Mouse (Mus musculus) ES-E14 (cell line): ENCODE data around the gene Trip10.

ENCODE experiments used
- ZC3H11A ChIP-seq: IDR thresholded peaks from 2 replicates; pipeline ENCODE4 v1.6.1; 2012; ENCODE audit warnings: low read depth, mild to moderate bottlenecking, inconsistent platforms, low read length, borderline replicate concordance
- ZNF384 ChIP-seq: IDR thresholded peaks from 2 replicates; pipeline ENCODE4 v1.6.1; 2012; ENCODE audit warnings: low read depth, low read length, inconsistent platforms

DNA sequence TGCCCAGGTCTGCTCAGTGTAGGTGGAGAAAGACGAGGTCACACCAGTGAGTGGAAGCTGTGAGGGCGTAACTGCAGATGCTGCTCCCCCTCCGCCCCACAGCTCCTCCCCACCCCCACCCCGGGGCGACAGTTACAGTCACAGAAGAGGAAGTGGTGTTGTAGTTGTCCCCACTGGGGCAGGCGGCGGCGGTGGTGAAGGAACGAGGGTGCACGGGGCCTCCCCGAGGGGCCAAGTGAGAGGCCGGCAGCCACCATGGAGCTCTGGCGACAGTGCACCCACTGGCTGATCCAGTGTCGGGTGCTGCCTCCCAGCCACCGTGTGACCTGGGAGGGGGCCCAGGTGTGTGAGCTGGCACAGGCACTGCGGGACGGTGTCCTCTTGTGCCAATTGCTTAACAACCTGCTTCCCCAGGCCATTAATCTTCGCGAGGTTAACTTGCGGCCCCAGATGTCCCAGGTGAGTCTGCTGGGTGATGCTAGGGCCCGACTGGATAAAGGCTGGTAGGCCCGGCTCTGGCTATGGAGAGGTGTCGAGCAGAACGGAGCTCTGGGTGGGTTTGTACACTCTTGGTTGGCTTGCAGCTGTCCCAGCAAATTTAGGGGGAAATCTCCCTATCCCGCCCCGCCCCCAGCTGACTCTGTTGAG, 29.8 kb downstream of the Trip10 start, which contains the start of gene Vav1:
- TF ChIP-seq ZNF384 (no peak), ZC3H11A (no peak)
